Mouse (Mus musculus): ENCODE results near the gene Cxcl17.

DNA sequence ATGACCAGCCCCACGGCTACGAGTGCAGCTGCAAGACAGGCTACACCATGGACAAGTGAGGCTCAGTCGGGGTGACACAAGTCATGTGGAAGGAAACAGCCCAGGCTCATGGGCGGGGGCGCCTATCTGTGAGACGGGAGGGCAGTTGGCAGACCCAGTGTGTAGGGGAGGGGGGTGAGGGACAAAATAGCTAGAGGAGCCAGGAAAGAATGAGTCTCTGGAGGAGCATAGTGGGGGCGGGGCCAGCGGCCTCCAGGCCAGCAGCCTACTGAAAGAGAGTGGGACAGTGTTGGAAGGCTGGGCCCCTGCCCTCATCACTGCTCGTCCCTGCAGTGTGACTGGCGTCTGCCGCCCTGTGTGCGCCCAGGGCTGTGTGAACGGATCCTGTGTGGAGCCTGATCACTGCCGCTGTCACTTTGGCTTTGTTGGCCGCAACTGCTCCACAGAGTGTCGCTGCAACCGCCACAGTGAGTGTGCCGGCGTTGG, 53.9 kb downstream of the Cxcl17 start:
- TF ChIP-seq CTCF (IDR thresholded peaks at IDR 0.05; ENCODE audit: borderline replicate concordance, insufficient read depth, low read length) (no peak), POLR2A (IDR thresholded peaks at IDR 0.05; ENCODE audit: low read depth, low read length) (no peak)

Measured in embryonic fibroblast, embryonic 13.5 days (primary cell).